In genomic region chr11:109936915-109937314, GRCm38 (mm10) we compare ENCODE assay signal across 24 mouse cellular contexts.
"Had no signal": no experiment of that assay in that cellular context is flagged by ENCODE, and none has a peak within 500 bp of the region (broad histone marks: within the 10 kb centered on the region; RNA-seq: fewer than 3 reads in every experiment).

No protein-coding gene starts in this region.

- DNase-seq: gastrocnemius, postnatal 14 days; gastrocnemius, postnatal 36 days; heart, adult 18-20 months; heart, postnatal 10 days; heart, postnatal 4 days; kidney, adult 11 months; kidney, adult 2 months; kidney, adult 9 months; kidney, postnatal 14 days; kidney, postnatal 36 days; layer of hippocampus, adult 9-11 months; layer of hippocampus, postnatal 36 days; liver had no signal

- H3K4me3 ChIP-seq: heart, embryonic 10.5 days; heart, embryonic 12.5 days; hindbrain, embryonic 10.5 days; hindbrain, embryonic 12.5 days; kidney, embryonic 15.5 days; limb, embryonic 10.5 days; limb, embryonic 12.5 days had no signal

- H3K27ac ChIP-seq: heart, embryonic 10.5 days; hindbrain, embryonic 10.5 days; hindbrain, embryonic 12.5 days; hindbrain, embryonic 14.5 days; hindbrain, postnatal 0 days; kidney, embryonic 15.5 days; kidney, postnatal 0 days; limb, embryonic 10.5 days; limb, embryonic 12.5 days had no signal

- ATAC-seq: hindbrain, postnatal 0 days; intestine, embryonic 16.5 days had no signal
